Mouse (Mus musculus) A20 (cell line): ENCODE data around the gene Large1.
A peak's percentile ranks its signal among the peaks of the same experiment; 100 is the strongest.

Experiments used
- DNase-seq: peaks from one replicate; pipeline ENCODE4 v3.0.0-alpha.2; 2011; ENCODE audit warnings: low read depth, low spot score

Gene Large1

GRCm38 (mm10) chr8:72801583-72801982, 551.8 kb downstream of the Large1 start:
- DNase-seq: no peak

GRCm38 (mm10) chr8:72780644-72781043, 572.7 kb downstream of the Large1 start:
- no peak for DNase-seq

- no peak for DNase-seq
Observed at GRCm38 (mm10) chr8:72777797-72778196, 575.5 kb downstream of the Large1 start.

GRCm38 (mm10) chr8:72766777-72767176, 586.6 kb downstream of the Large1 start:
- DNase-seq: no peak

GRCm38 (mm10) chr8:72765696-72766095, 587.6 kb downstream of the Large1 start:
- peak; percentile 10 for DNase-seq
